Mouse (Mus musculus) ES-E14 (cell line): ENCODE measurements around the gene Fryl.

ENCODE experiments used
- HCFC1 ChIP-seq: IDR thresholded peaks from 2 replicates; pipeline ENCODE4 v1.6.1; 2012; ENCODE audit warnings: low read length, inconsistent platforms, borderline replicate concordance; ENCODE audit not compliant: insufficient read depth
- MAFK ChIP-seq: IDR thresholded peaks from 2 replicates; pipeline ENCODE4 v1.6.1; 2014; ENCODE audit warnings: mild to moderate bottlenecking, low read depth, low read length, inconsistent platforms; ENCODE audit not compliant: insufficient read depth
- ZC3H11A ChIP-seq: IDR thresholded peaks from 2 replicates; pipeline ENCODE4 v1.6.1; 2012; ENCODE audit warnings: low read depth, mild to moderate bottlenecking, inconsistent platforms, low read length, borderline replicate concordance

- TF ChIP-seq HCFC1 (no peak), ZC3H11A (no peak), MAFK (no peak)
Measured at GRCm38 (mm10) chr5:73210127-73210970, 46.1 kb downstream of the Fryl start.
